Comparison of ENCODE assay signal across 9 mouse cellular contexts in genomic region chr1:158654571-158655205, GRCm38 (mm10).
DNase-seq lines count a peak whose midpoint lies in the region; ATAC-seq and TF ChIP-seq lines count a peak whose summit lies in the region.
"Had no signal": no experiment of that assay in that cellular context is flagged by ENCODE, and none has a peak within 500 bp of the region (broad histone marks: within the 10 kb centered on the region; RNA-seq: fewer than 3 reads in every experiment).

No protein-coding gene starts in this region.

- TF ChIP-seq EP300 in heart, adult 2 months (IDR thresholded peaks at IDR 0.05; ENCODE audit: insufficient read depth, low read depth, low read length), result no peak
- TF ChIP-seq EP300 in CH12.LX (IDR thresholded peaks at IDR 0.05; ENCODE audit: low read length), result no peak

- DNase-seq in heart, adult 2 months, result no peak
- no peak for DNase-seq in heart, postnatal 36 days
- peak; percentile 68 for DNase-seq in CH12.LX (ENCODE audit: extremely low read depth)
- DNase-seq in urinary bladder, postnatal 14 days (ENCODE audit: low spot score), result no peak
- no peak for DNase-seq in thymus, postnatal 14 days
- DNase-seq in thymus, postnatal 4 days, result no peak

- no peak overlapping the region for H3K9ac ChIP-seq in heart, adult 2 months (ENCODE audit: low read depth, low read length)
- H3K9ac ChIP-seq in CH12.LX (ENCODE audit: insufficient read depth, low read depth), result no peak overlapping the region
- H3K9ac ChIP-seq in embryonic facial prominence, embryonic 12.5 days, result no peak overlapping the region
- H3K9ac ChIP-seq in limb, embryonic 15.5 days, result no peak overlapping the region

- ATAC-seq in embryonic facial prominence, embryonic 12.5 days (ENCODE audit: insufficient number of reproducible peaks, insufficient read depth, low FRiP score, low TSS enrichment), result 0 out of 2 replicates have a peak, but pooled peaks have one; percentile 64
- 0 out of 2 replicates have a peak, but pooled peaks have one; percentile 65 for ATAC-seq in limb, embryonic 15.5 days (ENCODE audit: insufficient number of reproducible peaks, low FRiP score, low TSS enrichment, low read depth)

- intact Hi-C loops in heart, adult 2 months (cut with DNase I), result loop anchor here (5.0 to 10.0 kb wide), 3 partner anchors 310 to 1102 kb away; no protein-coding TSS in a partner anchor
- intact Hi-C loops in heart, postnatal 36 days (cut with DNase I), result loop anchor here (1.0 to 10.0 kb wide), 3 partner anchors 57 to 907 kb away; no protein-coding TSS in a partner anchor

- H3K27me3 ChIP-seq in heart, adult 2 months (ENCODE audit: control insufficient read depth, insufficient read depth, low read length), result no peaks in the 10 kb centered on the region
- no peaks in the 10 kb centered on the region for H3K27me3 ChIP-seq in CH12.LX (replicated peaks)
- H3K27me3 ChIP-seq in embryonic facial prominence, embryonic 12.5 days, result no peaks in the 10 kb centered on the region
- no peaks in the 10 kb centered on the region for H3K27me3 ChIP-seq in limb, embryonic 15.5 days

- H3K36me3 ChIP-seq in heart, adult 2 months (ENCODE audit: control insufficient read depth, insufficient read depth, low read length), result no peaks in the 10 kb centered on the region
- no peaks in the 10 kb centered on the region for H3K36me3 ChIP-seq in CH12.LX (replicated peaks in 1 of 2; ENCODE audit: control insufficient read depth in 1 of 2, insufficient read depth in 1 of 2, low read length in 1 of 2)
- no peaks in the 10 kb centered on the region for H3K36me3 ChIP-seq in embryonic facial prominence, embryonic 12.5 days
- H3K36me3 ChIP-seq in limb, embryonic 15.5 days, result no peaks in the 10 kb centered on the region
- H3K36me3 ChIP-seq: G1E had no signal

- peak; percentile 97 for TF ChIP-seq RAD21 in CH12.LX (IDR thresholded peaks at IDR 0.05; ENCODE audit: low read depth, low read length)

- no peaks in the 10 kb centered on the region for H3K79me2 ChIP-seq in heart, adult 2 months (replicated peaks; ENCODE audit: control insufficient read depth, insufficient read depth, low read length)
- H3K79me2 ChIP-seq in CH12.LX (replicated peaks; ENCODE audit: control insufficient read depth, extremely low read depth, insufficient read depth, poor library complexity, severe bottlenecking), result no peaks in the 10 kb centered on the region

- dilution Hi-C loops in CH12.LX (cut with MboI; ENCODE audit: extremely low pct_ligation_motif_present, extremely low pct_unique_long_range_greater_than_20kb, low sequenced_read_pairs), result no loop called here

- H3K9me3 ChIP-seq in CH12.LX (replicated peaks; ENCODE audit: low read length), result no peaks in the 10 kb centered on the region
- no peaks in the 10 kb centered on the region for H3K9me3 ChIP-seq in embryonic facial prominence, embryonic 12.5 days
- H3K9me3 ChIP-seq in limb, embryonic 15.5 days, result no peaks in the 10 kb centered on the region

- in situ Hi-C loops in CH12.LX (cut with MboI; ENCODE audit: low pct_ligation_motif_present, low pct_unique_long_range_greater_than_20kb, low sequenced_read_pairs), result loop anchor here (5.0 to 25.0 kb wide), 3 partner anchors 57 to 1092 kb away; no protein-coding TSS in a partner anchor

- peak; percentile 41 for TF ChIP-seq CTCF in heart, adult 2 months (IDR thresholded peaks at IDR 0.05)
- peak in 1 of 2 experiments; percentile 91; a peak in 3 of 4 replicates for TF ChIP-seq CTCF in CH12.LX (conservative IDR thresholded peaks at IDR 0.05 in 1 of 2, IDR thresholded peaks at IDR 0.05 in 1 of 2; ENCODE audit: low read depth in 2 of 2, low read length in 2 of 2)

- H3K4me2 ChIP-seq in CH12.LX (ENCODE audit: insufficient read depth, low read depth, poor library complexity, severe bottlenecking), result no peak overlapping the region
- no peak overlapping the region for H3K4me2 ChIP-seq in embryonic facial prominence, embryonic 12.5 days (replicated peaks)
- no peak overlapping the region for H3K4me2 ChIP-seq in limb, embryonic 15.5 days

- no peak overlapping the region for H3K27ac ChIP-seq in heart, adult 2 months
- no peak overlapping the region for H3K27ac ChIP-seq in CH12.LX (ENCODE audit: insufficient read depth, low read depth)
- H3K27ac ChIP-seq in embryonic facial prominence, embryonic 12.5 days, result no peak overlapping the region
- H3K27ac ChIP-seq in limb, embryonic 15.5 days, result no peak overlapping the region

- H3K4me3 ChIP-seq in heart, adult 2 months, result no peak overlapping the region
- no peak overlapping the region for H3K4me3 ChIP-seq in CH12.LX (replicated peaks in 1 of 3; ENCODE audit: low read depth in 2 of 3, low read length in 2 of 3, poor library complexity in 1 of 3)
- no peak overlapping the region for H3K4me3 ChIP-seq in embryonic facial prominence, embryonic 12.5 days
- H3K4me3 ChIP-seq in limb, embryonic 15.5 days, result no peak overlapping the region

- no peaks in the 10 kb centered on the region for H3K4me1 ChIP-seq in heart, adult 2 months (ENCODE audit: control insufficient read depth, insufficient read depth, low read length)
- H3K4me1 ChIP-seq in CH12.LX (ENCODE audit: control insufficient read depth in 1 of 2, insufficient read depth in 2 of 2), result peaks cover 0 to 5% of the 10 kb centered on the region in 2 experiments; a peak in 1 of 4 replicates
- H3K4me1 ChIP-seq in embryonic facial prominence, embryonic 12.5 days, result no peaks in the 10 kb centered on the region
- H3K4me1 ChIP-seq in limb, embryonic 15.5 days, result no peaks in the 10 kb centered on the region

- no peak for TF ChIP-seq POLR2A in heart, adult 2 months (IDR thresholded peaks at IDR 0.05; ENCODE audit: insufficient read depth, low read depth, low read length)
- TF ChIP-seq POLR2A in CH12.LX (IDR thresholded peaks at IDR 0.05; ENCODE audit: low read depth, low read length), result no peak

- 32% methylated on average over 3 of the region's 3 CpGs for WGBS in heart, adult 2 months
- 40% methylated on average over 3 of the region's 3 CpGs for WGBS in embryonic facial prominence, embryonic 12.5 days
- WGBS in limb, embryonic 15.5 days, result 35% methylated on average over 3 of the region's 3 CpGs

TF ChIP-seq in CH12.LX, 34 proteins besides CTCF, POLR2A, EP300 and RAD21:
- TF ChIP-seq JUN (IDR thresholded peaks at IDR 0.05; ENCODE audit: insufficient read depth, low read depth, low read length) (no peak), SMC3 (IDR thresholded peaks at IDR 0.05; ENCODE audit: low read depth, low read length) (peak; percentile 77), TBP (conservative IDR thresholded peaks at IDR 0.05; ENCODE audit: low read depth, low read length) (no peak), IRF4 (IDR thresholded peaks at IDR 0.05; ENCODE audit: low read depth, low read length) (no peak), MYC (IDR thresholded peaks at IDR 0.05; ENCODE audit: low read depth, low read length) (0 out of 2 replicates have a peak, but pooled peaks have one; percentile 18), ZNF384 (IDR thresholded peaks at IDR 0.05; ENCODE audit: low read depth, low read length) (peak; percentile 51), ZC3H11A (IDR thresholded peaks at IDR 0.05; ENCODE audit: low read depth, low read length) (peak; percentile 88), JUND (conservative IDR thresholded peaks at IDR 0.05; ENCODE audit: low read depth, low read length) (peak; percentile 29; the same call in 1 of the 2 replicates)
